Mouse (Mus musculus): ENCODE measurements around the gene Dpm3.

GRCm38 (mm10) chr3:89219546-89219945, 39.6 kb upstream of the Dpm3 start:
- TF ChIP-seq CTCF (IDR thresholded peaks at IDR 0.05; ENCODE audit: extremely low read depth, insufficient read depth, low read length): no peak
- no peak for TF ChIP-seq POLR2A (IDR thresholded peaks at IDR 0.05; ENCODE audit: extremely low read depth, insufficient read depth, low read length)
